Mouse (Mus musculus) lung, postnatal 0 days (tissue): Measurements from ENCODE around the gene Irf2. TPM values are rescaled to one million over a fixed set of nuclear protein-coding genes. Genes with fewer than 3 reads are reported as not detected.
A peak's percentile ranks its signal among the peaks of the same experiment; 100 is the strongest.

ENCODE experiments used
- ATAC-seq: fragments of 200-750 bp; cut with Nextera tagmentation; 2 replicates; pipeline ENCODE4 v1.8.0; 2017; ENCODE audit warnings: moderate library complexity
- DNase-seq: peaks from one replicate; pipeline ENCODE4 v3.0.0-alpha.2; 2016; ENCODE audit warnings: low spot score
- H3K27ac ChIP-seq: fragments of 300-500 bp; sonication (generic); 2 replicates; pipeline ENCODE4 v1.5.1; 2014; ENCODE audit warnings: antibody characterized with exemption, mild to moderate bottlenecking, low read length, mixed read lengths
- H3K27me3 ChIP-seq: fragments of 300-500 bp; sonication (generic); replicated peaks from 2 replicates; pipeline ENCODE4 v1.6.1; 2014; ENCODE audit warnings: low read length, mixed read lengths; ENCODE audit not compliant: insufficient read depth
- H3K36me3 ChIP-seq: fragments of 300-500 bp; sonication (generic); 2 replicates; pipeline ENCODE4 v1.6.1; 2014; ENCODE audit warnings: low read length, mixed read lengths; ENCODE audit not compliant: insufficient read depth
- H3K4me1 ChIP-seq: fragments of 300-500 bp; sonication (generic); 2 replicates; pipeline ENCODE4 v1.6.1; 2014; ENCODE audit warnings: antibody characterized with exemption, low read depth, low read length, mixed read lengths; ENCODE audit not compliant: insufficient read depth
- H3K4me2 ChIP-seq: fragments of 300-500 bp; sonication (generic); replicated peaks from 2 replicates; pipeline ENCODE4 v1.6.1; 2014; ENCODE audit warnings: low read depth, mild to moderate bottlenecking, low read length, moderate library complexity, mixed read lengths
- H3K4me3 ChIP-seq: fragments of 300-500 bp; sonication (generic); 2 replicates; pipeline ENCODE4 v1.5.1; 2014; ENCODE audit warnings: low read depth, low read length
- H3K9ac ChIP-seq: fragments of 300-500 bp; sonication (generic); replicated peaks from 2 replicates; pipeline ENCODE4 v1.6.1; 2014; ENCODE audit warnings: low read depth, mild to moderate bottlenecking
- H3K9me3 ChIP-seq: fragments of 300-500 bp; sonication (generic); 2 replicates; pipeline ENCODE4 v1.6.1; 2016; ENCODE audit warnings: low read length, mixed read lengths
- CTCF ChIP-seq: IDR thresholded peaks from 2 replicates; pipeline ENCODE4 v1.5.1; 2016; ENCODE audit warnings: antibody characterized with exemption, mild to moderate bottlenecking
- EP300 ChIP-seq: IDR thresholded peaks from 2 replicates; pipeline ENCODE4 v1.6.1; 2016; ENCODE audit warnings: antibody characterized with exemption, mild to moderate bottlenecking, control low read depth
- WGBS: fragments of 180-500 bp; shearing (Covaris S2); extraction: QIAGEN DNeasy Blood & Tissue Kit; methylation state at CpG from one replicate; pipeline ENCODE4 v1.1.7; 2014; 5-methylcytosine and 5-hydroxymethylcytosine counted together
- polyA plus RNA-seq: library from polyadenylated mRNA; unstranded; fragments of >200 nt; fragmentation: Nextera tagmentation; extraction: Ambion mirVana; gene quantifications from 2 replicates; pipeline ENCODE4 v1.2.1, GENCODE M21; 2015

Gene Irf2
- polyA plus RNA-seq, 1 experiment from 2014 or later: 64.9 TPM

DNA sequence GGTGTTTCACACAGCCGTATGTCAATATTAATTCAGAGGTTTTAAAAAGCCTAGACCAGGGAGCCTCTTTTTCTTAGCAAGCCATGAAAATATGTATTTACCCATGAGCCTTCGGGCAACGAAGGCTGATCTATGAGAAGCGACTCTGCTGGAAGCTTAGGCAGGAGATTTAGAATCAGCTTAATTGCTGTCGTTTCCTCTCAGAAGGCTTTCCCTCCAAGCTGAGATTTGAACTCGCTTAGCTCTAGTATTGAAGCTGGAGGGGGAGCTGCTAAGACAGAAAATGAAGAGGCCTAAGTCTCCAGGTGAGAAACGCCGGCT is 120.3 kb downstream of the Irf2 start:
- TF ChIP-seq CTCF (no peak), EP300 (no peak)
- Histone ChIP-seq H3K27me3 (no peaks in the 10 kb centered on the region), H3K27ac (no peak overlapping the region), H3K4me3 (no peak overlapping the region), H3K9ac (no peak overlapping the region), H3K4me2 (no peak overlapping the region), H3K9me3 (no peaks in the 10 kb centered on the region), H3K36me3 (no peaks in the 10 kb centered on the region), H3K4me1 (no peaks in the 10 kb centered on the region)
- DNase-seq (no peak), ATAC-seq (no peak)
- 46% methylated on average over 8 of the region's 8 CpGs for WGBS

- no peak for DNase-seq
- Histone ChIP-seq H3K36me3 (no peaks in the 10 kb centered on the region), H3K4me2 (no peak overlapping the region), H3K27me3 (no peaks in the 10 kb centered on the region), H3K4me3 (no peak overlapping the region), H3K27ac (no peak overlapping the region), H3K9me3 (no peaks in the 10 kb centered on the region), H3K9ac (no peak overlapping the region), H3K4me1 (no peaks in the 10 kb centered on the region)
- TF ChIP-seq EP300 (no peak), CTCF (no peak)
- WGBS: 79% methylated on average over 5 of the region's 5 CpGs
- no peak for ATAC-seq
Observed at GRCm38 (mm10) chr8:46862508-46862907, 123.0 kb downstream of the Irf2 start.

DNA sequence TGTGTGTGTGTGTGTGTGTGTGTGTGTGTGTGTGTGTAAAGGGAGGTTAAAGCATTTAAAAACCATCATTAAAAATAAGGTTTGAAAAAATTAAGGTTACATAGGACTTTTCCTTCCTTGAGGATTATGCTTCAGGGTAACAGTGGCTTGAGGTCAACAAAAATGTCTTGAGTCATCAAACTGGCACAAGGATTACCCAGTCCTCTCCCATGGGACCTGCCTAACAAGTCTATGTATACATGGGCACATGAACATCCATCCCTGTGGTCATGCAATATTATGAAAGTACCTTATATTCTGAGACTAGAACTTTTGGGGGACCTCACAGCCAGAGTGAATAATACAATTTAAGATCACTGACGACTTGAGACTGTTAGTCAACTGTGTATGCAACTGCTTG is 125.9 kb downstream of the Irf2 start:
- ATAC-seq (no peak), DNase-seq (no peak)
- Histone ChIP-seq H3K9ac (no peak overlapping the region), H3K4me2 (no peak overlapping the region), H3K4me3 (no peak overlapping the region), H3K36me3 (no peaks in the 10 kb centered on the region), H3K27ac (no peak overlapping the region), H3K4me1 (peaks cover 14% of the 10 kb centered on the region; the same call in 1 of the 2 replicates), H3K9me3 (no peaks in the 10 kb centered on the region), H3K27me3 (no peaks in the 10 kb centered on the region)
- no peak for TF ChIP-seq EP300
- TF ChIP-seq CTCF: no peak
- whole genome bisulfite sequencing: 79% methylated on average over 1 of the region's 1 CpGs

GRCm38 (mm10) chr8:46867440-46867839 is 127.9 kb downstream of the Irf2 start:
- TF ChIP-seq CTCF (no peak), EP300 (peak; percentile 86)
- Histone ChIP-seq H3K9ac (no peak overlapping the region), H3K4me3 (no peak overlapping the region), H3K4me2 (no peak overlapping the region), H3K9me3 (no peaks in the 10 kb centered on the region), H3K27me3 (no peaks in the 10 kb centered on the region), H3K4me1 (peaks cover 14% of the 10 kb centered on the region; the same call in 1 of the 2 replicates), H3K27ac (peak overlapping the region; percentile 87; the same call in 1 of the 2 replicates), H3K36me3 (no peaks in the 10 kb centered on the region)
- DNase-seq (peak; percentile 92), ATAC-seq (peak; percentile 67)
- 49% methylated on average over 4 of the region's 4 CpGs for WGBS

DNA sequence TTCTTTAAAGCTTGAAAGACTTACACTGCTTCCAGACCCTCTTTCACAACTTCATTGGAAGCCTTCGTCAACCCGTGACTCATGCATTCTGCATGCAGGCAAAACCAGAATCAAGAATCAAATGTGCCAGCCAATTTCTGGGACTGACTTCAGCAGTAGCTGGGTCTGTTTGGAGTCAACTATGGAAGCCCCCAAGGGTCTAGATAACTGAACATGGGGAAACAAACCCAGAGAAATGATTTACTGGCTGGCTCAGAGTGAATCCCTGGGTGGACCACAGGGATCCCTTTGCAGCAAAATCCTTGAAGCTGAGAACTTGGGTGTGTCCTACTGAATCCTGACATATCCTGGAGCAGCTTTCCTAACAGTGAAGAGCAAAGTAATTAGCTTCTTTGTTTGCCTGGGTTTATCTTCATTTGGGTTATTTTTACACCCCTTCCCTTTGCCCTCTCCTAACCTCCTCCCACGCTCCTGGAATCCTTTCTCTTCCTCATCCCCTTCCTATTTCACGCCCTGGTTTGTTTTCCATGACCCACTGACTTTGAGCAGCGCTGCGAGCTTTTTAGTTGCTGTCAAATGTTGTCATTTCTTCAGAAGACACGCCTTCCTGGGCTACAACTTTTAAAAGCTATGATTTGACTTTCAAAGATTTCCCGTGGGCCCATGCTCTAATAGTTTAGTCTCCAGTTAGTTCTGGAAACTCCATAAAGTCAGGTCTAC is 129.0 kb downstream of the Irf2 start:
- Histone ChIP-seq H3K4me3 (no peak overlapping the region), H3K27me3 (no peaks in the 10 kb centered on the region), H3K9me3 (no peaks in the 10 kb centered on the region), H3K36me3 (no peaks in the 10 kb centered on the region), H3K4me1 (peaks cover 14% of the 10 kb centered on the region; the same call in 1 of the 2 replicates), H3K9ac (no peak overlapping the region), H3K4me2 (0 out of 2 replicates have a peak overlapping the region, but pooled peaks have one; percentile 9), H3K27ac (peak overlapping the region; percentile 87)
- ATAC-seq: peak; percentile 64
- WGBS: 18% methylated on average over 8 of the region's 8 CpGs
- no peak for TF ChIP-seq CTCF
- TF ChIP-seq EP300: peak; percentile 77
- DNase-seq: peak; percentile 97

DNA sequence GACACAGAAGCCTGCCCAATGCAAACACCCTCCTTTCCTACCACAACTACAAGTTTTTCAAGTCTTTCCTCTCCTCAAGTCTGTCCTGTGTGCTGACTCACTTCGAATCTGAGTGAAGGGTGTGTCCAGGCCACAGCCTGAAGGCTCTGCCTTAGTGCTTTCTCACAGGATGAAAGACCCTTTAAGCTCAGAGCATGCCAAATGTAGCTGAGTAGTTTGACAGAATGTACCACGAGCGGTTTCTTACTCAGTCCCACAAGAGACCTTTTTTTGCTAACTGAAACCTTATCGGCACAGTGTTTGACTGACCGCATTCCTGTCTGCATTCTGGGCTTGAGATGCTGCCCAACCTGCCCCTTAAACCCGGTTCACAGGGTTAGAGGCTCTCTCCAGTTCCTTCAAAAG is 130.0 kb downstream of the Irf2 start:
- Histone ChIP-seq H3K27ac (peak overlapping the region; percentile 87), H3K27me3 (no peaks in the 10 kb centered on the region), H3K9ac (no peak overlapping the region), H3K9me3 (no peaks in the 10 kb centered on the region), H3K36me3 (no peaks in the 10 kb centered on the region), H3K4me1 (peaks cover 14% of the 10 kb centered on the region; the same call in 1 of the 2 replicates), H3K4me3 (no peak overlapping the region), H3K4me2 (no peak overlapping the region)
- WGBS: 43% methylated on average over 6 of the region's 6 CpGs
- peak; percentile 83 for ATAC-seq
- peak; percentile 91 for DNase-seq
- TF ChIP-seq CTCF (no peak), EP300 (peak; percentile 76)
